Mouse (Mus musculus): ENCODE measurements around the gene Syp. TPM values are rescaled to one million over a fixed set of nuclear protein-coding genes. Genes with fewer than 3 reads are reported as not detected.

Gene Syp
- polyA plus RNA-seq (2015; fragmentation: Nextera tagmentation; extraction: Ambion mirVana): 249 and 292 TPM in 2 replicates

DNA sequence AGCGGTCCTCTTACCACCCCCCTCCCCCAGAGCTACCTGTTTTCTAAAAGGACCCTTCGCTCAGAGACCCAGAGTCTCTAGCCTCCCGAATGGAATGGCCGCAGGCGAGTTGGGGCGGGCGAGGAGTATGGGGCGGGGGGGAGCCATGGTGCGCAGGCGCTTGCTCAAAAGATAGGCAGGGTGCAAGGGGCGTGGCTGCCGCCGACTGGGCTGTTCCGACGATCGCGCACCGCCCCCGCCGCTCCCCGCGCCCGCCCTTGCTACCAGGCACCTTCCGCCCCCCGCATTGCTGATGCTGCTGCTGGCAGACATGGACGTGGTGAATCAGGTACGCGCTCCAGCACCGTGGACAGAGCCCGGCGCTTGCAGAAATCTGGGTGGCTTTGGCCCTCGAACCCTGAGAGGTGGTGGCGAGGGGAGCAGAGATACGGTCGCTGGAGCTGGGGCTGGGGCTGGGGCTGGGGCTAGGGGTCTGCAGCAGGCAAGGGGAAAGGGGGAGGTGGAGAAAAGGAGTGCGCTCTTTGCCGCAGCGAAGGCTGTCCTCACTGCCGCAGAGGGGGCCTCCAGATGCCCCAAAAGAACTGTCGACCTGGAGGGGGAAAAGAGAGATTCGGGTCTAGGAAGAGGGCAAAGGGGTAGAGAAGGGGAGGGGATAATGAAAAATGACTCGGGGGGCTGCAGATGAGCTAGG is at the start of gene Syp:
Syp (plus strand) TSS at position 71 of the 691 bp plus-strand sequence.
- H3K4me2 ChIP-seq (ENCODE audit: low read length): peak within 1 kb of the TSS; percentile 61
- no peaks in the 10 kb centered on the region for H3K4me1 ChIP-seq (ENCODE audit: control insufficient read depth, insufficient read depth, low read depth, low read length)
- peak within 1 kb of the TSS; percentile 53 for H3K4me3 ChIP-seq (ENCODE audit: low read length)
- H3K9ac ChIP-seq (ENCODE audit: low read depth, low read length): peak within 1 kb of the TSS; percentile 79
- H3K27me3 ChIP-seq (replicated peaks; ENCODE audit: control insufficient read depth, insufficient read depth, low read length): no peaks in the 10 kb centered on the region
- peak within 1 kb of the TSS; percentile 88 for H3K27ac ChIP-seq (ENCODE audit: low read depth, low read length)
- WGBS: 14% methylated on average over 25 of the region's 42 CpGs
- ATAC-seq: peak; percentile 84
- no peaks in the 10 kb centered on the region for H3K9me3 ChIP-seq (ENCODE audit: control insufficient read depth, low read length)
- no peaks in the 10 kb centered on the region for H3K36me3 ChIP-seq (ENCODE audit: control insufficient read depth, insufficient read depth, low read length)

GRCm38 (mm10) chrX:7595371-7595770 is 42.9 kb upstream of the Syp start:
- H3K4me1 ChIP-seq (ENCODE audit: control insufficient read depth, insufficient read depth, low read depth, low read length): no peaks in the 10 kb centered on the region
- 79% methylated on average over 8 of the region's 9 CpGs for WGBS
- no peak overlapping the region for H3K4me2 ChIP-seq (ENCODE audit: low read length)
- ATAC-seq: no peak
- no peak overlapping the region for H3K9ac ChIP-seq (ENCODE audit: low read depth, low read length)
- H3K27ac ChIP-seq (ENCODE audit: low read depth, low read length): no peak overlapping the region
- peaks cover 8% of the 10 kb centered on the region; the same call in 1 of the 2 replicates for H3K36me3 ChIP-seq (ENCODE audit: control insufficient read depth, insufficient read depth, low read length)
- no peak overlapping the region for H3K4me3 ChIP-seq (ENCODE audit: low read length)
- H3K27me3 ChIP-seq (replicated peaks; ENCODE audit: control insufficient read depth, insufficient read depth, low read length): no peaks in the 10 kb centered on the region
- no peaks in the 10 kb centered on the region for H3K9me3 ChIP-seq (ENCODE audit: control insufficient read depth, low read length)

- no peaks in the 10 kb centered on the region for H3K27me3 ChIP-seq (replicated peaks; ENCODE audit: control insufficient read depth, insufficient read depth, low read length)
- ATAC-seq: no peak
- no peaks in the 10 kb centered on the region; the same call in 1 of the 2 replicates for H3K4me1 ChIP-seq (ENCODE audit: control insufficient read depth, insufficient read depth, low read depth, low read length)
- H3K9ac ChIP-seq (ENCODE audit: low read depth, low read length): no peak overlapping the region
- no peak overlapping the region for H3K27ac ChIP-seq (ENCODE audit: low read depth, low read length)
- 86% methylated on average over 7 of the region's 7 CpGs for WGBS
- no peak overlapping the region for H3K4me3 ChIP-seq (ENCODE audit: low read length)
- peaks cover 2% of the 10 kb centered on the region; the same call in 1 of the 2 replicates for H3K36me3 ChIP-seq (ENCODE audit: control insufficient read depth, insufficient read depth, low read length)
- no peaks in the 10 kb centered on the region for H3K9me3 ChIP-seq (ENCODE audit: control insufficient read depth, low read length)
- H3K4me2 ChIP-seq (ENCODE audit: low read length): no peak overlapping the region
Measured at GRCm38 (mm10) chrX:7604004-7604403, 34.3 kb upstream of the Syp start.

GRCm38 (mm10) chrX:7604879-7605574 is 33.2 kb upstream of the Syp start, which contains the start of gene Ccdc22:
Gene Ccdc22, minus strand, starts transcription at chrX:7605517.
- Histone ChIP-seq H3K27ac (ENCODE audit: low read depth, low read length) (peak within 1 kb of the TSS; percentile 54; the same call in 1 of the 2 replicates), H3K9me3 (ENCODE audit: control insufficient read depth, low read length) (no peaks in the 10 kb centered on the region), H3K4me2 (ENCODE audit: low read length) (peak within 1 kb of the TSS; percentile 59), H3K27me3 (replicated peaks; ENCODE audit: control insufficient read depth, insufficient read depth, low read length) (no peaks in the 10 kb centered on the region), H3K36me3 (ENCODE audit: control insufficient read depth, insufficient read depth, low read length) (no peaks in the 10 kb centered on the region), H3K9ac (ENCODE audit: low read depth, low read length) (peak within 1 kb of the TSS; percentile 64), H3K4me1 (ENCODE audit: control insufficient read depth, insufficient read depth, low read depth, low read length) (peaks cover 2% of the 10 kb centered on the region; the same call in 1 of the 2 replicates), H3K4me3 (ENCODE audit: low read length) (peak within 1 kb of the TSS; percentile 50)
- 15% methylated on average over 28 of the region's 28 CpGs for WGBS
- peak; percentile 93 for ATAC-seq

DNA sequence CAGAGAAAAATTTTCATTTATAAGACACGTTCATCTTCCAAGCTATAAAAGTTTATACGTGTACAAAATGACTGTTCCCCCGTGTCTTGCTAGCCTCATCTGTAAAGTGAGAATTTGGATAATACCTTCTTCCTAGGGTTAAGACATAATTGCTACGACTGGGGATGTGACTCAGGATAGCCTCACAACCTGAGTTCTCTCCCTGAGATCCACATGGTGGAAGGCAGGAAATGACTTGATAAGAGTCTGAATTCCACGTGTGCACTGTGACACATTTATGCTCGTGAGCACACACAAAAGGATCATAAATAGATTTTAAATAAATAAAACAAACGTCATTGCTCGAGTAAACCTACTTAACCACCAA is 32.7 kb upstream of the Syp start:
- peaks cover 2% of the 10 kb centered on the region; the same call in 1 of the 2 replicates for H3K4me1 ChIP-seq (ENCODE audit: control insufficient read depth, insufficient read depth, low read depth, low read length)
- H3K27ac ChIP-seq (ENCODE audit: low read depth, low read length): no peak overlapping the region
- no peak overlapping the region for H3K4me3 ChIP-seq (ENCODE audit: low read length)
- H3K36me3 ChIP-seq (ENCODE audit: control insufficient read depth, insufficient read depth, low read length): no peaks in the 10 kb centered on the region
- peak; percentile 38; the same call in 1 of the 2 replicates for ATAC-seq
- peak overlapping the region; percentile 12; the same call in 1 of the 2 replicates for H3K4me2 ChIP-seq (ENCODE audit: low read length)
- no peaks in the 10 kb centered on the region for H3K9me3 ChIP-seq (ENCODE audit: control insufficient read depth, low read length)
- WGBS: 49% methylated on average over 8 of the region's 8 CpGs
- no peak overlapping the region for H3K9ac ChIP-seq (ENCODE audit: low read depth, low read length)
- H3K27me3 ChIP-seq (replicated peaks; ENCODE audit: control insufficient read depth, insufficient read depth, low read length): no peaks in the 10 kb centered on the region

GRCm38 (mm10) chrX:7606783-7607182 is 31.5 kb upstream of the Syp start, which contains the start of gene Cacna1f:
Gene Cacna1f, plus strand, starts transcription at chrX:7607083.
- WGBS: 81% methylated on average over 6 of the region's 6 CpGs
- ATAC-seq: no peak
- Histone ChIP-seq H3K27ac (ENCODE audit: low read depth, low read length) (no peak within 1 kb of the TSS), H3K9ac (ENCODE audit: low read depth, low read length) (no peak within 1 kb of the TSS), H3K9me3 (ENCODE audit: control insufficient read depth, low read length) (no peaks in the 10 kb centered on the region), H3K4me3 (ENCODE audit: low read length) (no peak within 1 kb of the TSS), H3K4me1 (ENCODE audit: control insufficient read depth, insufficient read depth, low read depth, low read length) (peaks cover 2% of the 10 kb centered on the region; the same call in 1 of the 2 replicates), H3K36me3 (ENCODE audit: control insufficient read depth, insufficient read depth, low read length) (no peaks in the 10 kb centered on the region), H3K4me2 (ENCODE audit: low read length) (no peak within 1 kb of the TSS), H3K27me3 (replicated peaks; ENCODE audit: control insufficient read depth, insufficient read depth, low read length) (no peaks in the 10 kb centered on the region)

DNA sequence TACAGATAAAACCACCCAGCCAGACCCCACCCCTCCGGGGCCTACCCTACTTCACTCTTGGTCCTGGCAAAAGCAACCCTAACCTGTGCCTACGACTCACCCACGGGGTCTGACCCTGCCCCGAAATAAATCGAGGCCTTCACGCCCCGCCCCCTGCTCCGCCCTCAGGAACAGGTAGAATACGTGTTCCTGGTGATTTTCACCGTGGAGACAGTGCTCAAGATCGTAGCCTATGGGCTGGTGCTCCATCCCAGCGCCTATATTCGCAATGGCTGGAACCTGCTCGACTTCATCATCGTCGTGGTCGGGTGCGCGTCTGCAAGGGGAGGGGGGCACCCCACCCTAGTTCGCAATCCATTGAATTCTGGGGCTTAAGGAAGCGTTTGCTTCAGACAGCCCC is 28.2 kb upstream of the Syp start:
- Histone ChIP-seq H3K9me3 (ENCODE audit: control insufficient read depth, low read length) (no peaks in the 10 kb centered on the region), H3K27ac (ENCODE audit: low read depth, low read length) (peak overlapping the region; percentile 59; the same call in 1 of the 2 replicates), H3K4me3 (ENCODE audit: low read length) (peak overlapping the region; percentile 43), H3K27me3 (replicated peaks; ENCODE audit: control insufficient read depth, insufficient read depth, low read length) (no peaks in the 10 kb centered on the region), H3K9ac (ENCODE audit: low read depth, low read length) (peak overlapping the region; percentile 64), H3K36me3 (ENCODE audit: control insufficient read depth, insufficient read depth, low read length) (no peaks in the 10 kb centered on the region), H3K4me1 (ENCODE audit: control insufficient read depth, insufficient read depth, low read depth, low read length) (peaks cover 2% of the 10 kb centered on the region; the same call in 1 of the 2 replicates), H3K4me2 (ENCODE audit: low read length) (peak overlapping the region; percentile 68)
- ATAC-seq: peak; percentile 28
- 24% methylated on average over 21 of the region's 21 CpGs for WGBS

DNA sequence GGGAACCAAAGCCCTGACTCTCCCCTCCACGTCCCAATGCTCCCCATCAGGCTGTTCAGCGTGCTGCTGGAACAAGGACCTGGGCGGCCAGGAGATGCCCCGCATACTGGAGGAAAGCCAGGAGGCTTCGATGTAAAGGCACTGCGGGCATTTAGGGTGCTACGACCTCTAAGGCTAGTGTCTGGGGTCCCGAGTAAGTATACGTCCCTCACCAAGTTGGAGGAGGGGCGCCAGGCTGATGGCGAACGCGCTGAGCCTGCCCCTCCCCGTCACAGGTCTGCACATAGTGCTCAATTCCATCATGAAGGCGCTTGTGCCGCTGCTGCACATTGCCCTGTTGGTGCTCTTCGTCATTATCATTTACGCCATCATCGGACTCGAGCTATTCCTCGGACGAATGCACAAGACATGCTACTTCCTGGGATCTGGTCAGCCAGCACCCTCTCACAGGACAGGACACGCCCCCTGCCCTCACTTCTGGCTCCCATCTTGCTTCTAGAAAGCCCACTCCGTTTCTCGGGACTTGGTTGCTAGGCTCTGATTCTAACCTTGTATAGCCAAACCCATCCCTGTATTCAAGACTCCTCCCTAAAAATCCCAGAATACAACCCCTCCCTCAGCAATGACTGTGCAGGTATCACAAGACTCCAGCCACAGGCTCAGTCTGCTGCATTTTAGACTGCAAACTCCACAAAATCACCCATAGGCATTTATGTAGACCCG is 27.6 kb upstream of the Syp start:
- Histone ChIP-seq H3K4me1 (ENCODE audit: control insufficient read depth, insufficient read depth, low read depth, low read length) (peaks cover 2% of the 10 kb centered on the region; the same call in 1 of the 2 replicates), H3K36me3 (ENCODE audit: control insufficient read depth, insufficient read depth, low read length) (no peaks in the 10 kb centered on the region), H3K9ac (ENCODE audit: low read depth, low read length) (peak overlapping the region; percentile 64), H3K4me2 (ENCODE audit: low read length) (peak overlapping the region; percentile 68), H3K27ac (ENCODE audit: low read depth, low read length) (peak overlapping the region; percentile 59), H3K4me3 (ENCODE audit: low read length) (peak overlapping the region; percentile 43), H3K9me3 (ENCODE audit: control insufficient read depth, low read length) (no peaks in the 10 kb centered on the region), H3K27me3 (replicated peaks; ENCODE audit: control insufficient read depth, insufficient read depth, low read length) (no peaks in the 10 kb centered on the region)
- WGBS: 19% methylated on average over 23 of the region's 26 CpGs
- ATAC-seq: peak; percentile 82

All from hindbrain, embryonic 16.5 days (tissue).